7 mouse cellular contexts compared by ENCODE assay signal in the genomic region with DNA sequence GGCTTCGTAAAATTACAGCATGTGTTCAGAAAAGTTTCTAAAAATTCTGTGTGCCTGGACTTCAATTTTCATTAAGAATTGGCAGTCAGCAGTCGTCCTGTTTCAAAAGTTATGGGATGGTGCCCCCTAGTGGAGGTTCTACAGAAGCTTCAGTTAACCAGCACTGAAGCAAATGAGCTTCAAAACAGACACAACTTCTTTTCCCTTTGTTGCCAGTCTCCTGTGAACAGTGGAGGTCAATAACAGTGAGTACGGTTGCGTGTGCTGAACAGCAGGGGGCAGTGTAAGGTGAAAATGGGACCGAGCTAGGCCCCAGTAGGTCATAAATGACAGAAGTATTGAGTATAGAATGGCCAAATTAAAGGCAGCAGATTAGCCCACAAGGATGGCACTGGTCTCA. TPM values are rescaled to one million over a fixed set of nuclear protein-coding genes. Genes with fewer than 3 reads are reported as not detected.
DNase-seq lines count a peak whose midpoint lies in the region; ATAC-seq and TF ChIP-seq lines count a peak whose summit lies in the region.

No protein-coding gene starts in this region.

- H3K4me3 ChIP-seq in hindbrain, embryonic 10.5 days = no peak overlapping the region
- H3K4me3 ChIP-seq in layer of hippocampus, adult 2 months = no peak overlapping the region
- no peak overlapping the region for H3K4me3 ChIP-seq in lung, postnatal 0 days (ENCODE audit: low read depth, low read length)

- H3K4me1 ChIP-seq in hindbrain, embryonic 10.5 days (replicated peaks) = 0 out of 2 replicates have a peak, but pooled peaks cover 4% of the 10 kb centered on the region
- H3K4me1 ChIP-seq in lung, postnatal 0 days (ENCODE audit: insufficient read depth, low read depth, low read length) = no peaks in the 10 kb centered on the region

- peaks cover 23% of the 10 kb centered on the region for H3K27me3 ChIP-seq in hindbrain, embryonic 10.5 days (ENCODE audit: insufficient read depth, poor library complexity, severe bottlenecking)
- no peaks in the 10 kb centered on the region for H3K27me3 ChIP-seq in lung, postnatal 0 days (replicated peaks; ENCODE audit: insufficient read depth, low read length)

- no peak overlapping the region for H3K27ac ChIP-seq in hindbrain, embryonic 10.5 days
- no peak overlapping the region for H3K27ac ChIP-seq in layer of hippocampus, adult 2 months
- no peak overlapping the region for H3K27ac ChIP-seq in lung, postnatal 0 days (ENCODE audit: low read length)

- no peaks in the 10 kb centered on the region for H3K9me3 ChIP-seq in hindbrain, embryonic 10.5 days
- no peaks in the 10 kb centered on the region for H3K9me3 ChIP-seq in lung, postnatal 0 days (ENCODE audit: low read length)

- DNase-seq in MEL-GATA-1-ER (ENCODE audit: extremely low read depth, low read depth) = peak; percentile 73
- DNase-seq in brain, adult 2 months (ENCODE audit: low read depth, low spot score) = peak; percentile 84
- DNase-seq in hindbrain, embryonic 10.5 days (ENCODE audit: low spot score) = peak; percentile 64
- peak; percentile 67 to 83 for DNase-seq in layer of hippocampus, adult 2 months (ENCODE audit: low spot score in 2 of 2)
- peak; percentile 92 for DNase-seq in lung, postnatal 0 days (ENCODE audit: low spot score)
- DNase-seq in right cerebral cortex, adult 18-20 months = peak; percentile 52

- WGBS in hindbrain, embryonic 10.5 days = 6% methylated on average over 5 of the region's 5 CpGs
- WGBS in lung, postnatal 0 days = 3% methylated on average over 5 of the region's 5 CpGs

- ATAC-seq in erythroid progenitor cell, adult 5-6 weeks (replicated peaks; ENCODE audit: low FRiP score, poor library complexity, severe bottlenecking) = 0 out of 2 replicates have a peak, but pooled peaks have one; percentile 42
- ATAC-seq in lung, postnatal 0 days = peak; percentile 74

- no peak overlapping the region for H3K4me2 ChIP-seq in lung, postnatal 0 days (replicated peaks; ENCODE audit: low read depth, low read length)

- no peaks in the 10 kb centered on the region for H3K36me3 ChIP-seq in hindbrain, embryonic 10.5 days
- no peaks in the 10 kb centered on the region for H3K36me3 ChIP-seq in lung, postnatal 0 days (ENCODE audit: insufficient read depth, low read length)

- TF ChIP-seq EP300 in lung, postnatal 0 days (IDR thresholded peaks at IDR 0.05) = no peak

- H3K9ac ChIP-seq in lung, postnatal 0 days (replicated peaks; ENCODE audit: low read depth) = no peak overlapping the region

- peak; percentile 92 for TF ChIP-seq CTCF in layer of hippocampus, adult 2 months (conservative IDR thresholded peaks at IDR 0.05)
- TF ChIP-seq CTCF in lung, postnatal 0 days (IDR thresholded peaks at IDR 0.05) = peak; percentile 84

RNA-seq across cellular contexts. Expression of gene Tmem30b, which starts 8.0 kb away (rescaled TPM):
- total RNA-seq in erythroid progenitor cell, adult 5-6 weeks (2015; ENCODE audit: low replicate concordance) = not detected in 2 replicates
- 0.51 TPM in 1 of 2 replicates, not detected in the other for total RNA-seq in erythroid progenitor cell, adult 5-6 weeks (2017; ENCODE audit: low replicate concordance)
- polyA plus RNA-seq in hindbrain, embryonic 10.5 days (2016; fragmentation: Nextera tagmentation; extraction: Ambion mirVana) = 3.9 and 5.8 TPM in 2 replicates
- not detected for total RNA-seq in layer of hippocampus, adult 2 months (2021)
- polyA plus RNA-seq in lung, postnatal 0 days (2015; fragmentation: Nextera tagmentation; extraction: Ambion mirVana) = 19.3 and 19.4 TPM in 2 replicates

RNA-seq across cellular contexts. Expression of gene Prkch, which starts 30.4 kb away (rescaled TPM):
- 2.5 and 5.0 TPM in 2 replicates for total RNA-seq in erythroid progenitor cell, adult 5-6 weeks (2015; ENCODE audit: low replicate concordance)
- total RNA-seq in erythroid progenitor cell, adult 5-6 weeks (2017; ENCODE audit: low replicate concordance) = 2.6 and 3.4 TPM in 2 replicates
- 5.7 and 7.9 TPM in 2 replicates for polyA plus RNA-seq in hindbrain, embryonic 10.5 days (2016; fragmentation: Nextera tagmentation; extraction: Ambion mirVana)
- total RNA-seq in layer of hippocampus, adult 2 months (2021) = 1 to 10 TPM; 3.2 to 3.7 TPM
- polyA plus RNA-seq in lung, postnatal 0 days (2015; fragmentation: Nextera tagmentation; extraction: Ambion mirVana) = 20.0 and 20.9 TPM in 2 replicates
